In the genomic region with DNA sequence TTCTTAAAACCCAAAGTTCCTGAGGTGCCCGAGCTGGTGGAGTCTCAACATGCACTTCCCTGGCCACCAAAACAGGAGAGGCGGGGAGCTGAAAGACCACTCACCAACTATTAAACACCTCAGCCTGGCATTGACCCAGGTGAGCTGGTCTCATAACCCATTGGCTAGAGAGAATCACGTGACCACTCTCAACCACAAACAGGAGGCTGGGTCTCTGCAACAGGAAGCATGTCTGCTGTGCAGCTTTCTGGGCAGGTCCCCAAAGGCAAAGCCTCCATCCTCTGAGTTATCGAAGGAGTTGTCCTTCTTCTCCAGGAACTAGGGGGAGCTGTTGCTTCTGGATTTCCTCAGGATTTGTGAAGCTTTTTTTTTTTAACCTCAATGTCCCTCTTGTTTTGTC, we compare ENCODE assay signal across 28 mouse cellular contexts.
A peak's percentile ranks its signal among the peaks of the same experiment; 100 is the strongest.
DNase-seq lines count a peak whose midpoint lies in the region; ATAC-seq and TF ChIP-seq lines count a peak whose summit lies in the region.
"Had no signal": no experiment of that assay in that cellular context is flagged by ENCODE, and none has a peak within 500 bp of the region (broad histone marks: within the 10 kb centered on the region; RNA-seq: fewer than 3 reads in every experiment).

No protein-coding gene starts in this region.

- DNase-seq in CD4-positive helper T cell, adult 2 months (ENCODE audit: low read depth, low spot score) = peak; percentile 66
- DNase-seq in T-cell, adult 2 months (ENCODE audit: low spot score) = peak; percentile 68
- no peak for DNase-seq in adipocyte (ENCODE audit: low spot score)
- no peak for DNase-seq in kidney, adult 18-20 months
- DNase-seq: adrenal gland, postnatal 25 days; cerebellum, adult 2 months; cerebellum, postnatal 25 days; gastrocnemius, adult 2 months; gastrocnemius, postnatal 36 days; heart, adult 18-20 months; heart, postnatal 36 days; kidney, adult 9 months; kidney, postnatal 10 days; left cerebral cortex, postnatal 4 days; liver, postnatal 0 days; retina, postnatal 1 day; right cerebral cortex, postnatal 14 days had no signal

- H3K4me2 ChIP-seq in intestine, postnatal 0 days (replicated peaks; ENCODE audit: low read depth) = no peak overlapping the region
- no peak overlapping the region for H3K4me2 ChIP-seq in intestine, embryonic 16.5 days (ENCODE audit: low read depth, low read length)
- H3K4me2 ChIP-seq: heart, embryonic 11.5 days; hindbrain, embryonic 13.5 days; liver, embryonic 12.5 days; midbrain, embryonic 13.5 days; neural tube, embryonic 15.5 days had no signal

- H3K9me3 ChIP-seq in intestine, postnatal 0 days (ENCODE audit: control insufficient read depth) = no peaks in the 10 kb centered on the region
- H3K9me3 ChIP-seq in intestine, embryonic 16.5 days (ENCODE audit: control insufficient read depth, low read length) = no peaks in the 10 kb centered on the region
- H3K9me3 ChIP-seq: hindbrain, embryonic 13.5 days; neural tube, embryonic 15.5 days had no signal

- 72% methylated on average over 4 of the region's 4 CpGs for WGBS in intestine, postnatal 0 days
- WGBS in intestine, embryonic 16.5 days = 76% methylated on average over 4 of the region's 4 CpGs

- no peak overlapping the region for H3K9ac ChIP-seq in intestine, postnatal 0 days (ENCODE audit: low read depth, low read length)
- no peak overlapping the region for H3K9ac ChIP-seq in intestine, embryonic 16.5 days (ENCODE audit: low read depth, low read length)
- H3K9ac ChIP-seq: hindbrain, embryonic 13.5 days; liver, embryonic 12.5 days; liver, postnatal 0 days; midbrain, embryonic 13.5 days; neural tube, embryonic 15.5 days had no signal

- no peaks in the 10 kb centered on the region for H3K36me3 ChIP-seq in intestine, postnatal 0 days (ENCODE audit: control insufficient read depth, insufficient read depth)
- no peaks in the 10 kb centered on the region for H3K36me3 ChIP-seq in intestine, embryonic 16.5 days (ENCODE audit: control insufficient read depth, insufficient read depth, low read length)
- H3K36me3 ChIP-seq: hindbrain, embryonic 13.5 days; liver, embryonic 12.5 days; midbrain, embryonic 13.5 days; neural tube, embryonic 15.5 days had no signal

- no peak overlapping the region for H3K27ac ChIP-seq in intestine, postnatal 0 days (ENCODE audit: low read depth, low read length)
- H3K27ac ChIP-seq in intestine, embryonic 16.5 days (ENCODE audit: low read length) = no peak overlapping the region
- H3K27ac ChIP-seq: gastrocnemius, adult 2 months; hindbrain, embryonic 13.5 days; liver, embryonic 12.5 days; macrophage; midbrain, embryonic 13.5 days; neural tube, embryonic 15.5 days had no signal

- H3K4me3 ChIP-seq in intestine, postnatal 0 days (ENCODE audit: low read depth, low read length) = no peak overlapping the region
- H3K4me3 ChIP-seq in intestine, embryonic 16.5 days (ENCODE audit: low read length) = no peak overlapping the region
- H3K4me3 ChIP-seq: gastrocnemius, adult 2 months; hindbrain, embryonic 13.5 days; liver, embryonic 12.5 days; midbrain, embryonic 13.5 days; neural tube, embryonic 15.5 days had no signal

- peak; percentile 43 for TF ChIP-seq CTCF in intestine, postnatal 0 days (IDR thresholded peaks at IDR 0.05; ENCODE audit: low read depth)

- no peak for ATAC-seq in intestine, postnatal 0 days
- ATAC-seq in intestine, embryonic 16.5 days = no peak
- ATAC-seq in inflammation-experienced regulatory T-cells, adult 6 months = peak; percentile 67
- ATAC-seq in frontal cortex, adult (ENCODE audit: low TSS enrichment) = no peak
- ATAC-seq: forebrain, embryonic 14.5 days; liver, embryonic 12.5 days; liver, postnatal 0 days; midbrain, embryonic 13.5 days had no signal

- H3K4me1 ChIP-seq in intestine, postnatal 0 days (replicated peaks; ENCODE audit: control insufficient read depth, insufficient read depth, low read length) = no peaks in the 10 kb centered on the region
- no peaks in the 10 kb centered on the region for H3K4me1 ChIP-seq in intestine, embryonic 16.5 days (ENCODE audit: control insufficient read depth, insufficient read depth, low read length)
- H3K4me1 ChIP-seq: hindbrain, embryonic 13.5 days; liver, embryonic 12.5 days; midbrain, embryonic 13.5 days; neural tube, embryonic 15.5 days had no signal

- H3K27me3 ChIP-seq in intestine, postnatal 0 days (replicated peaks; ENCODE audit: control insufficient read depth, insufficient read depth, low read length) = no peaks in the 10 kb centered on the region
- no peaks in the 10 kb centered on the region for H3K27me3 ChIP-seq in intestine, embryonic 16.5 days (replicated peaks; ENCODE audit: control insufficient read depth, insufficient read depth, low read length)
- H3K27me3 ChIP-seq: hindbrain, embryonic 13.5 days; liver, embryonic 12.5 days; midbrain, embryonic 13.5 days; neural tube, embryonic 15.5 days had no signal

Comparison
In these comparisons a context has a peak if more than half of its experiments do, and no peak if none do; other contexts are left out.
1. DNase-seq: peak in CD4-positive helper T cell, adult 2 months (single experiment) and T-cell, adult 2 months (single experiment); none in adipocyte (single experiment) and kidney, adult 18-20 months (single experiment).